Mouse (Mus musculus) kidney, postnatal 0 days (tissue): ENCODE results near the gene Cacna2d3. TPM values are rescaled to one million over a fixed set of nuclear protein-coding genes. Genes with fewer than 3 reads are reported as not detected.
A peak's percentile ranks its signal among the peaks of the same experiment; 100 is the strongest.

Experiments
- ATAC-seq: fragments of 200-750 bp; cut with Nextera tagmentation; replicated peaks from 2 replicates; pipeline ENCODE4 v1.8.0; 2017; ENCODE audit warnings: low read depth, moderate number of reproducible peaks, moderate TSS enrichment, moderate library complexity; ENCODE audit not compliant: low FRiP score
- DNase-seq: peaks from one replicate; pipeline ENCODE4 v3.0.0-alpha.2; 2016; ENCODE audit warnings: low spot score
- H3K27ac ChIP-seq: fragments of 300-500 bp; sonication (generic); 2 replicates; pipeline ENCODE4 v1.5.1; 2014; ENCODE audit warnings: mild to moderate bottlenecking
- H3K27me3 ChIP-seq: fragments of 300-500 bp; sonication (generic); 2 replicates; pipeline ENCODE4 v1.6.1; 2014; ENCODE audit warnings: low read length, mixed read lengths; ENCODE audit not compliant: insufficient read depth
- H3K36me3 ChIP-seq: fragments of 300-500 bp; sonication (generic); 2 replicates; pipeline ENCODE4 v1.6.1; 2014; ENCODE audit warnings: low read length, mixed read lengths; ENCODE audit not compliant: insufficient read depth
- H3K4me1 ChIP-seq: fragments of 300-500 bp; sonication (generic); replicated peaks from 2 replicates; pipeline ENCODE4 v1.6.1; 2014; ENCODE audit warnings: antibody characterized with exemption, low read length, mixed read lengths; ENCODE audit not compliant: insufficient read depth
- H3K4me2 ChIP-seq: fragments of 300-500 bp; sonication (generic); 2 replicates; pipeline ENCODE4 v1.6.1; 2014; ENCODE audit warnings: mild to moderate bottlenecking, low read length, moderate library complexity, mixed read lengths
- H3K4me3 ChIP-seq: fragments of 300-500 bp; sonication (generic); replicated peaks from 2 replicates; pipeline ENCODE4 v1.5.1; 2014; ENCODE audit warnings: low read depth, low read length
- H3K9ac ChIP-seq: fragments of 300-500 bp; sonication (generic); 2 replicates; pipeline ENCODE4 v1.6.1; 2014; ENCODE audit warnings: low read depth, low read length
- H3K9me3 ChIP-seq: fragments of 300-500 bp; sonication (generic); replicated peaks from 2 replicates; pipeline ENCODE4 v1.6.1; 2016; ENCODE audit warnings: low read length, inconsistent platforms, mixed read lengths
- CTCF ChIP-seq: IDR thresholded peaks from 2 replicates; pipeline ENCODE4 v1.5.1; 2016; ENCODE audit warnings: antibody characterized with exemption, low read depth, mild to moderate bottlenecking, moderate library complexity
- WGBS: fragments of 180-500 bp; shearing (Covaris S2); extraction: QIAGEN DNeasy Blood & Tissue Kit; methylation state at CpG from one replicate; pipeline ENCODE4 v1.1.7; 2014; 5-methylcytosine and 5-hydroxymethylcytosine counted together
- polyA plus RNA-seq: library from polyadenylated mRNA; unstranded; fragments of >200 nt; fragmentation: Nextera tagmentation; extraction: Ambion mirVana; gene quantifications from 2 replicates; pipeline ENCODE4 v1.2.1, GENCODE M21; 2015

The Cacna2d3 gene
- polyA plus RNA-seq, 1 experiment from 2014 or later = 1.8 TPM

GRCm38 (mm10) chr14:28932746-28933293, 788.8 kb downstream of the Cacna2d3 start:
- ATAC-seq = no peak
- no peaks in the 10 kb centered on the region for H3K36me3 ChIP-seq
- no peak overlapping the region for H3K9ac ChIP-seq
- H3K27me3 ChIP-seq = no peaks in the 10 kb centered on the region
- no peak for DNase-seq
- no peak overlapping the region for H3K4me3 ChIP-seq
- no peaks in the 10 kb centered on the region for H3K4me1 ChIP-seq
- no peak overlapping the region for H3K27ac ChIP-seq
- no peak overlapping the region for H3K4me2 ChIP-seq
- H3K9me3 ChIP-seq = no peaks in the 10 kb centered on the region
- 69% methylated on average over 1 of the region's 1 CpGs for WGBS
- TF ChIP-seq CTCF = no peak

- no peak overlapping the region for H3K4me3 ChIP-seq
- DNase-seq (peak; percentile 21), ATAC-seq (no peak)
- 77% methylated on average over 12 of the region's 12 CpGs for WGBS
- no peaks in the 10 kb centered on the region for H3K27me3 ChIP-seq
- H3K27ac ChIP-seq = no peak overlapping the region
- TF ChIP-seq CTCF = no peak
- no peaks in the 10 kb centered on the region for H3K9me3 ChIP-seq
- H3K36me3 ChIP-seq = no peaks in the 10 kb centered on the region
- H3K9ac ChIP-seq = no peak overlapping the region
- no peak overlapping the region for H3K4me2 ChIP-seq
- H3K4me1 ChIP-seq = no peaks in the 10 kb centered on the region
These were observed 798.3 kb downstream of the Cacna2d3 start for GRCm38 (mm10) chr14:28923180-28923961.

- H3K4me2 ChIP-seq = no peak overlapping the region
- no peaks in the 10 kb centered on the region for H3K9me3 ChIP-seq
- DNase-seq (no peak), ATAC-seq (no peak)
- no peak overlapping the region for H3K9ac ChIP-seq
- no peaks in the 10 kb centered on the region for H3K27me3 ChIP-seq
- H3K4me3 ChIP-seq = no peak overlapping the region
- TF ChIP-seq CTCF = no peak
- H3K4me1 ChIP-seq = no peaks in the 10 kb centered on the region
- WGBS = 82% methylated on average over 5 of the region's 5 CpGs
- no peak overlapping the region for H3K27ac ChIP-seq
- H3K36me3 ChIP-seq = no peaks in the 10 kb centered on the region
These were observed 802.8 kb downstream of the Cacna2d3 start for GRCm38 (mm10) chr14:28918871-28919270.

- Histone ChIP-seq H3K36me3 (no peaks in the 10 kb centered on the region), H3K9me3 (no peaks in the 10 kb centered on the region), H3K27me3 (no peaks in the 10 kb centered on the region), H3K4me3 (no peak overlapping the region), H3K4me1 (no peaks in the 10 kb centered on the region), H3K27ac (no peak overlapping the region), H3K9ac (no peak overlapping the region), H3K4me2 (no peak overlapping the region)
- DNase-seq (no peak), ATAC-seq (no peak)
- WGBS = 38% methylated on average over 1 of the region's 1 CpGs
- TF ChIP-seq CTCF = no peak
These were observed 806.7 kb downstream of the Cacna2d3 start for GRCm38 (mm10) chr14:28915004-28915403.

- Histone ChIP-seq H3K36me3 (no peaks in the 10 kb centered on the region), H3K4me1 (no peaks in the 10 kb centered on the region), H3K27ac (no peak overlapping the region), H3K9me3 (no peaks in the 10 kb centered on the region), H3K9ac (no peak overlapping the region), H3K4me2 (no peak overlapping the region), H3K4me3 (no peak overlapping the region), H3K27me3 (no peaks in the 10 kb centered on the region)
- no peak for TF ChIP-seq CTCF
- ATAC-seq = no peak
- no peak for DNase-seq
- 92% methylated on average over 6 of the region's 6 CpGs for WGBS
These were observed 814.0 kb downstream of the Cacna2d3 start for GRCm38 (mm10) chr14:28907659-28908058.

GRCm38 (mm10) chr14:28892530-28892929, 829.1 kb downstream of the Cacna2d3 start:
- no peak for ATAC-seq

More at GRCm38 (mm10) chr14:28892530-28892929, 829.1 kb downstream of the Cacna2d3 start:
- Histone ChIP-seq H3K4me1 (no peaks in the 10 kb centered on the region), H3K9me3 (no peaks in the 10 kb centered on the region), H3K27ac (no peak overlapping the region), H3K4me3 (no peak overlapping the region), H3K36me3 (no peaks in the 10 kb centered on the region), H3K4me2 (no peak overlapping the region), H3K27me3 (no peaks in the 10 kb centered on the region), H3K9ac (no peak overlapping the region)
- TF ChIP-seq CTCF = no peak
- WGBS = 52% methylated on average over 3 of the region's 3 CpGs
- peak; percentile 40 for DNase-seq
